10 mouse cellular contexts compared by ENCODE assay signal in the genomic region with DNA sequence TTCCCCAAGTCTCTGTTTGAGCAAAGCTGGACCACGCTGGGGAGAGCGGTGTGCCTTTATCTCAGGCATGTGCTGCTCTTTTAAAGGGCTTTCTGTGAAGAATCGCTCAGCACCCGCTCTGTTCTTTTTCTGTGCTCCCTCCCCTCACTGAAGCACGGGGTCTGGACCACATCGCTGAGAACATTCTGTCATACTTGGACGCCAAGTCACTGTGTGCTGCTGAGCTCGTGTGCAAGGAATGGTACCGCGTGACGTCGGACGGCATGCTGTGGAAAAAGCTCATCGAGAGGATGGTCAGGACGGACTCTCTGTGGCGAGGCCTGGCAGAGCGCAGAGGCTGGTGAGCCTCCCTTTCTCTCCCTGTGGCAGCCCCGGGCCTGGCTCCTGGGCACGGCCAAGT. TPM values are rescaled to one million over a fixed set of nuclear protein-coding genes. Genes with fewer than 3 reads are reported as not detected.
DNase-seq lines count a peak whose midpoint lies in the region; ATAC-seq and TF ChIP-seq lines count a peak whose summit lies in the region.
"Had no signal": no experiment of that assay in that cellular context is flagged by ENCODE, and none has a peak within 500 bp of the region (broad histone marks: within the 10 kb centered on the region; RNA-seq: fewer than 3 reads in every experiment).

No protein-coding gene starts in this region.

- H3K9ac ChIP-seq in heart, postnatal 0 days (replicated peaks; ENCODE audit: low read depth, low read length): no peak overlapping the region
- H3K9ac ChIP-seq: liver, embryonic 14.5 days had no signal

- TF ChIP-seq POLR2A in brain, embryonic 14.5 days (IDR thresholded peaks at IDR 0.05; ENCODE audit: borderline replicate concordance, extremely low read depth, insufficient read depth, insufficient read length, poor library complexity, severe bottlenecking): no peak

- H3K4me3 ChIP-seq in heart, postnatal 0 days (ENCODE audit: low read depth, low read length): no peak overlapping the region

- TF ChIP-seq CTCF in brain, embryonic 14.5 days (IDR thresholded peaks at IDR 0.05; ENCODE audit: borderline replicate concordance, extremely low read depth, insufficient read depth, insufficient read length): no peak
- no peak for TF ChIP-seq CTCF in heart, postnatal 0 days (IDR thresholded peaks at IDR 0.05; ENCODE audit: low read depth)

- H3K27ac ChIP-seq in heart, postnatal 0 days (ENCODE audit: low read depth): peak overlapping the region; percentile 25; the same call in 1 of the 2 replicates
- H3K27ac ChIP-seq: liver, embryonic 14.5 days had no signal

- no peaks in the 10 kb centered on the region for H3K27me3 ChIP-seq in heart, postnatal 0 days (ENCODE audit: control insufficient read depth, insufficient read depth, low read length)

- peak overlapping the region; percentile 46 for H3K4me2 ChIP-seq in heart, postnatal 0 days (ENCODE audit: low read depth, low read length)

- ATAC-seq in heart, postnatal 0 days (ENCODE audit: insufficient read depth, low read depth): peak; percentile 94

- H3K4me1 ChIP-seq in heart, postnatal 0 days (ENCODE audit: control insufficient read depth, insufficient read depth): peaks cover 8% of the 10 kb centered on the region; the same call in 1 of the 2 replicates

- no peaks in the 10 kb centered on the region for H3K9me3 ChIP-seq in heart, postnatal 0 days (replicated peaks; ENCODE audit: control insufficient read depth, low read length)

- DNase-seq in layer of hippocampus, adult 11-12 months (ENCODE audit: low spot score): peak; percentile 61
- no peak for DNase-seq in layer of hippocampus, postnatal 25 days (ENCODE audit: extremely low spot score in 1 of 2, low spot score in 1 of 2)
- peak; percentile 50 for DNase-seq in brain, embryonic 14.5 days (ENCODE audit: low read depth)
- DNase-seq in cerebellum, postnatal 14 days: peak; percentile 77 to 79
- peak; percentile 75 for DNase-seq in heart, postnatal 0 days (ENCODE audit: low spot score)
- DNase-seq in thymus, postnatal 25 days: no peak
- no peak for DNase-seq in adipocyte (ENCODE audit: low spot score)
- no peak for DNase-seq in lung, postnatal 4 days
- DNase-seq: thymus, postnatal 36 days had no signal

- no peak for TF ChIP-seq EP300 in heart, postnatal 0 days (IDR thresholded peaks at IDR 0.05; ENCODE audit: low read depth)

- H3K36me3 ChIP-seq in heart, postnatal 0 days (replicated peaks; ENCODE audit: control insufficient read depth, insufficient read depth, low read length): peaks cover 16% of the 10 kb centered on the region; the same call in 1 of the 2 replicates

- 26% methylated on average over 19 of the region's 19 CpGs for WGBS in heart, postnatal 0 days

RNA-seq across cellular contexts. Expression of gene Poll, which starts 52.8 kb away (rescaled TPM):
- total RNA-seq in layer of hippocampus, postnatal 25 days (2021): 1 to 10 TPM; 8.3 to 9.4 TPM
- polyA plus RNA-seq in brain, embryonic 14.5 days (2012; rRNA removed): 11.4 and 12.7 TPM in 2 replicates
- total RNA-seq in heart, postnatal 0 days (2014; rRNA removed; ENCODE audit: low replicate concordance): 12.7 and 16.1 TPM in 2 replicates
- polyA plus RNA-seq in heart, postnatal 0 days (2015; fragmentation: Nextera tagmentation; extraction: Ambion mirVana): 9.3 and 11.0 TPM in 2 replicates

RNA-seq across cellular contexts. Expression of gene Gm17018, which starts 52.9 kb away (rescaled TPM):
- total RNA-seq in layer of hippocampus, postnatal 25 days (2021): 10 to 100 TPM; 58.9 to 62.1 TPM
- 18.8 and 24.1 TPM in 2 replicates for polyA plus RNA-seq in brain, embryonic 14.5 days (2012; rRNA removed)
- total RNA-seq in heart, postnatal 0 days (2014; rRNA removed; ENCODE audit: low replicate concordance): 7.3 and 33.1 TPM in 2 replicates
- 31.0 and 32.4 TPM in 2 replicates for polyA plus RNA-seq in heart, postnatal 0 days (2015; fragmentation: Nextera tagmentation; extraction: Ambion mirVana)

Comparison
In these comparisons a context has a peak if more than half of its experiments do, and no peak if none do; other contexts are left out.
1. DNase-seq: peak in layer of hippocampus, adult 11-12 months (single experiment), brain, embryonic 14.5 days (single experiment), cerebellum, postnatal 14 days (2 of 2) and heart, postnatal 0 days (single experiment); none in layer of hippocampus, postnatal 25 days (0 of 2), thymus, postnatal 25 days (single experiment), adipocyte (single experiment) and lung, postnatal 4 days (0 of 2).